Mouse (Mus musculus) brain, adult 10 weeks (tissue): ENCODE results near the gene Maip1. TPM values are rescaled to one million over a fixed set of nuclear protein-coding genes. Genes with fewer than 3 reads are reported as not detected.

Source experiments
- polyA plus RNA-seq: library from polyadenylated mRNA; stranded (reverse); fragments of 350-450 nt; fragmentation: Illumina TruSeq; extraction: RNeasy Lipid Tissue Mini Kit (QIAGEN cat#74804); gene quantifications from one replicate; pipeline ENCODE4 v1.2.3, GENCODE M21; 2015; ENCODE audit warnings: low read depth, low replicate concordance

The Maip1 gene
- 14.2 TPM for polyA plus RNA-seq

DNA sequence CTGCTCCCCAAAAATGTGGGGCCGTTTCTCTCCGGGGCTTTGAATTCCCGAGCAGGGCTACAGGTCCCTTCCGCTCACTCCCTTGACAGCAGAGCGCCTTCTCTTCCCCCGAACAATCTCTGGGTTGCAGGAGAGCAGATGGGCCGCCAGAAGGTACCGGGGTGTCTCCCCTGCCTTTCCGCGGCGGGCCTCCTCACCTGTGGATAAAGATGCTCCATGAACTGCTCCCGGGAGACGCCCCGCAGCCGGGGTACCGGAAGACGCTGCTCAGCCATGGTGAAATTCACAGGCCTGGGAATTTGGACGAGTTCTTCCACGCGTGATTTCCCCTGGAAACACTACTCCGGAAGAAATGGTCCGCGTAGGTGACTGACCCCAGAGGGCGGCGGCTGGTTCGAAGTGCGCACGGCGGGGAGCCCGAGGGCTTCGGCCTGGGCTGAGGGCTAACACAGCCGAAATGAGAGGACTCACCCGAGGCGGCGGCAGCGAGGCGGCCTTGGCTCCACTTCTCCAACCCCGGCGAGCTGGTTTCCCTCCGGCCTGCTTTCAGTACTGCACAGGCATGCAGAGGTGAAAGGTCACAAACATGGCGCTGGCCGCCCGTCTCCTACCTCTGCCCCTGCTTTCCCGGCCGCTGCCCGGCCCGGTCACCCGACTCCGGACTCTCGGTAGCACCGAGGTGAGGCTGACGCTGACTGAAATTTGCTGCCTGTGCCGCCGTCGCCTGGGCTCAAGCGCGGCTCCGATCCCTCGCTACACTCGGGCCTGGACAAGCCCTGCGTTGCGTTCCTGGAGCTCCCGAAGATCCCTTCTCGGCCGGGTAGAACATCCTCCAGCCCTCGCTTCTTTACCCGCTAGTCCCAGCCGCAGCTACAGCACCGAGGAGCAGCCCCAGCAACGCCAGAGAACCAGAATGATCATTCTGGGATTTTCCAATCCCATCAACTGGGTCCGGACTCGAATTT, at the start of gene Maip1, which contains the start of gene Tyw5:
TSS of gene Maip1 (plus strand) at position 142 of the 965 bp plus-strand sequence.
TSS of gene Tyw5 (minus strand) at position 915 of the 965 bp plus-strand sequence.

GRCm38 (mm10) chr1:57377376-57378341, 28.5 kb upstream of the Maip1 start, which contains the start of gene 1700066M21Rik:
TSS of gene 1700066M21Rik (plus strand) at chr1:57377620.

Other genes with a start within 250 kb of the Maip1 start
- 30.4 TPM for gene 1700066M21Rik, start 28.7 kb upstream of the Maip1 start, polyA plus RNA-seq
- gene Tyw5, start 773 bp downstream of the Maip1 start, polyA plus RNA-seq: 40.7 TPM